Mouse (Mus musculus) brain, adult 2 months (tissue): Measurements from ENCODE around the gene Olfr1155.

ENCODE experiments used
- DNase-seq: peaks from one replicate; pipeline ENCODE4 v3.0.0; 2011; ENCODE audit warnings: low read depth, low spot score

Olfr1155 gene

DNA sequence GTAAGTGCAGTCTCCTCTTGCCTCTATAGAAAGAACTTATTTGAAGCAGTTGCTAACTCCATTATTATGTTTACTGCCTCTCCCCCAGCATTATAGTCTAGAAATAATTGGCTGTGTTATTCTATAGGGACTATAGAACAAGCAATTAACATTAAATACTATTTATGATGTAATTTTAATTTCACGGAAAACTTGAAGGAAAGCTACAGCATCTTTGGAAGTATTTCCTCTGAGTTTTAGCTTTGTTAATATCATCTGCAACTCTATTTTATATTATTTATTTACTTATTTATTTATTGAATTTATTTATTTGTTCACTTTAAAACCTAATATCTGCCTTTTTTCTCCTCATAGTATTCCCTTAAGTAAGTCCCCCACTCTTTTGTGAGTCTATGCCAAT, at the start of gene Olfr1155:
TSS of gene Olfr1155 (minus strand) at position 101 of the 400 bp plus-strand sequence.
- DNase-seq, result no peak

DNA sequence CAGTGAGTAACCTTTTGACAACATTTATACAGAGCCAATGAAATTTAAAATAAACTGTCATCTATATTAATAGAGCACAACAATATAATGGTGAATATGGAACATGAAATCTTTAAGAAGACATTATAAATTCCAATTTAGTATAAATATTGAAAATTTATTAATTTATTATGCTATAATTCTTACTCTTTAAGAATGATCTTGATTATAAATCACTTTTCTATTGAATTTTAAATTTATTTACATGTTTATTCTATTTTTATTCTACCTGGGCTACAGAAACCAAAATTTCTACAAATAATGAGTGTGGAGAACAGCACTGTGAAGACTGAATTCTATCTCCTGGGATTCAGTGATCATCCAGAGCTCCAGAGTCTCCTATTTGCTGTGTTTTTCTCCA, 44.9 kb upstream of the Olfr1155 start, which contains the start of gene Olfr1158:
TSS of gene Olfr1158 (plus strand) at position 301 of the 400 bp plus-strand sequence.
- no peak for DNase-seq

DNA sequence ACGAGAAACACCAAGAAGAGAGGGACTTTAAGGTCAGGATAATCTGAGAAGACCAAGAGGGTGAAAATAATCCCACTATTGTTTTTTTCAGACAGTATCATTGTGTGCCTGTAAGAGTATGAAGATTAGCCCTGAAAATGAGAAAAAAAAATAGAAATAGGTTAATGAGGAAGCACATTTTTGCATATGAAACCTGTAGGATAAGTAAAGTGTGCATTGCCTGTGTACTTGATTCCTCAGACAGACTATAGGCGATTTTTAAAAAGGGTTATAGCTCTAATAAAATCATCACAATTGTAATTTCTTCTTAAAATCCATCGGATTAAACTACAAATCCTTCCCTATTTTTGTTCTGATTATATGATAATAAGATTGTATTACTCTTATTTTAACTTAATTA, 29.6 kb upstream of the Olfr1155 start, which contains the start of gene Olfr74:
TSS of gene Olfr74 (minus strand) at position 101 of the 400 bp plus-strand sequence.
- DNase-seq, result no peak

DNA sequence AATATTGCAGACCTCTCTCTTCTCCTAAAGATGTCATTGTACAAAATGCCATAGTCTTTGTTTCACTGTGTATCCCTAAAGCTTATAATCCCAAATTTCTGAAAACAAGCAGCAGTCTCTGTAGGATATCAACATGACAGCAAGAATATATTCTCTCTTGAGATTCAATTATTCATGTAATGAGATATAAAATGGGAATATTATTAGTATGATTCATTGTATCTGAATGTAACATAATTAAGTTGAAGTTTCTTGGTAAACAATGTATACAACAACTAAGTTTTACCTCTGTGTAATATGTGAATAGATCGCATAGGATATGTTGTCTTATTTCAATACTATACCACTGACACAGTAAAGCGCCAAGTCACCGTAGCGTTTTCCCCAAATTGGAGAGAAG, 23.3 kb upstream of the Olfr1155 start, which contains the start of gene Olfr1157:
TSS of gene Olfr1157 (minus strand) at position 101 of the 400 bp plus-strand sequence.
- no peak for DNase-seq

DNA sequence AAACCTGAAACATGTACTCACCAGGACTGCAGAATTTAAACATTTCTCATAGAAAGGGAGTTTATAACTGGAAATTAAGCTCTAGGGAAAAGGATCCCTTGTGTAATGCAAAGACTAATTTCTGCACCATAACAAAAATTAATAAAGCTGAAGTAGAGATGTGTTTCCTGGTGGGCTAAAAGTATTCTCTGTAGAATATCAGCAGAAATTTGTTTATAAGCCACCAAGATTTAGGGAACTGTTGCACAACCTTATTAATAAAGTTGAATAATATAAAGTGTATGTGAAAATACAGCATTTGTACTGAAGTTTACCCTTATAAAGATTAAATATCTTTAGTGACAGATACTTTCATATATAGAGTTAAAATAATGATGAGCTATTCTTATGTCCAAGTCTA, 8.1 kb upstream of the Olfr1155 start, which contains the start of gene Olfr1156:
TSS of gene Olfr1156 (minus strand) at position 101 of the 400 bp plus-strand sequence.
- DNase-seq, result no peak

DNA sequence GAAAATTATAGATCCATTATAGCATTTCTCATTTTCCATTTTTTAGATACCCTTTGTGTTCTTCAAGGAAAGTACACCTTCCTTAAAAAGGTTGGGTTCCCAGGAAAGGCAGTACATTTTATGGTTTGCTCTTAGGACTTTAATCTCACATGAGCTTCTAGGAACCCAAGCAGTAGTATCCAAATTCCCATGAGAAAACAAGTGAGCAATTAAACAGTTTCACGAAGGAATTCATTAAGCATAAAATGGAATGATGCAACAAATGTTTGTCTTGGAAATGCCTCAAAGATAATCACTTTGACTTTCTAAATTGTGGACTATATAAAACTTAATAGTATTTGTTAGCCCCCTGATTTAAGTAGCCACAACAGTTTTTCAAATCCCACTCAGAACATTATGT, 39.9 kb downstream of the Olfr1155 start, which contains the start of gene Olfr1154:
TSS of gene Olfr1154 (minus strand) at position 101 of the 400 bp plus-strand sequence.
- no peak for DNase-seq

DNA sequence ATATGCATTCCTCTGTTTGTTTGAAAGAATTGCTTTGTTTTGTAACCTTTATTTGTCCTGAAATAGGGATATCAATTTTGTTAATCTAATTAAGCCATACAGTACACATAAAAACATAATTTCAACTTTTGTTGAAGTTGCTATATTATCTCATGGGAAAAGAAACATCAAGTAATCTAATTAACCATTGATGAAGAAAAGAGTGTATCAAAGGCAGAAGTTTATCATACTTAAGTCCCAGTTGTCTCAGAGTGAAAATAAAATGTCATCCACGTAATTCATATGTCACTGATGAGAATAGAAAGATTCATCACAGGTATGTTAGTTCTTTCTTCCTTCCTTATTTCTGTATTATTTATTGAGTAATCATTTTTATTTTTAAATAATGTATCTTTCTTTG, 50.3 kb downstream of the Olfr1155 start, which contains the start of gene Olfr1153:
TSS of gene Olfr1153 (plus strand) at position 301 of the 400 bp plus-strand sequence.
- no peak for DNase-seq
